Mouse (Mus musculus) layer of hippocampus, adult 9-11 months (tissue): ENCODE measurements around the gene Hsd17b6.
"Not testable (repeated sequence)": the region's sequence is repeated elsewhere in the genome, so short reads cannot be mapped to it uniquely, and the experiment has no call there.

ENCODE experiments used
- DNase-seq: peaks from one replicate; pipeline ENCODE4 v3.0.0; 2022

Gene Hsd17b6

GRCm38 (mm10) chr10:128007446-128007845 lies at the start of gene Hsd17b6:
Hsd17b6 (minus strand) TSS chr10:128007611.
- DNase-seq = no peak

DNA sequence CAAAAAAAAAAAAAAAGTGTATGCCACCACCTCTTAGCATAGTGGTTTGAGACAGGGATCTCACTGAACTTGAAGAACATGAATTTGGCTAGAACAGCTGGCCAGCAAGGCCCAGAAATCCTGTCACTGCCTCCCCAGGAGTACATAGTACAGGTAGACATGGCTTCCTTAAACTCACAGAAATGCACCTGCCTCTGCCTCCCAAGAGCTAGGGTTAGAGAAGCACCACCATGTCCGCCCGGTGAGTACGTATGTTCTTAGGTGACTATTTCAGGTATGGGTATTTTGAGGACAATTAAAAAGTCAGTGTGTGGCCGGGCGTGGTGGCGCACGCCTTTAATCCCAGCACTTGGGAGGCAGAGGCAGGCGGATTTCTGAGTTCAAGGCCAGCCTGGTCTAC lies 45.6 kb upstream of the Hsd17b6 start:
- no peak for DNase-seq

DNA sequence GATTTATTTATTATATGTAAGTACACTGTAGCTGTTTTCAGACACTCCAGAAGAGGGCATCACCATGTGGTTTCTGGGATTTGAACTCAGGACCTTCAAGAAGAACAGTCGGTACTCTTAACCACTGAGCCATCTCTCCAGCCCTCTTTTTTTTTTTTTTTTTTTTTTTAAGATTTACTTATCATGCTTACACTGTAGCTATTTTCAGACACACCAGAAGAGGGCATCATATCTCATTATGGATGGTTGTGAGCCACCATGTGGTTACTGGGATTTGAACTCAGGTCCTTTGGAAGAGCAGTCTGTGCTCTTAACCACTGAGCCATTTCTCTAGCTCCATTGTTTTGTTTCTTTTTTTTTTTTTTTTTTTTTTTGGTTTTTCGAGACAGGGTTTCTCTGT lies 44.7 kb upstream of the Hsd17b6 start:
- not testable (repeated sequence) for DNase-seq

- DNase-seq = no peak
Observed at GRCm38 (mm10) chr10:128051589-128051988, 44.2 kb upstream of the Hsd17b6 start.

- DNase-seq = no peak
Observed at GRCm38 (mm10) chr10:128050355-128050754, 42.9 kb upstream of the Hsd17b6 start.

DNA sequence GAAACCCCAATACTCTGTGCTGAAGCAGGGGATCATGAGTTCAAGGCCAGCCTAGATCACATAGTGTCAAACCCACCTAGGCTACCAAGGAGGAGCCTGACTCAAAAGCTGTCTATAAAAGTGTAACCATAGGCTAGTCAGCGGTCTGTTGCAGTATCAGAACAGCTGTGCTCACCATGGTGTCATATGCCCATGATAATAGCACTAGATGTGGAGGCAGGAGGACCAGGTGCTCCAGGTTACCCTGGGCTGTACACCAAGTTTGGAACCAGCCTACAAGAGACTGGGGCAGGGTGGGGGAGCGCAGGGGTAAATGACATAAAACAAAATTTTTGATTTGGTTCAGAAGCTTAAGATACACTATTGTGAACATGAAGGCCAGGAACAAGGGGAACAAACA lies 42.3 kb upstream of the Hsd17b6 start:
- DNase-seq = no peak

GRCm38 (mm10) chr10:128048157-128048556 lies 40.7 kb upstream of the Hsd17b6 start:
- no peak for DNase-seq

- DNase-seq = no peak
Observed at GRCm38 (mm10) chr10:128043041-128043835, 35.8 kb upstream of the Hsd17b6 start.

DNA sequence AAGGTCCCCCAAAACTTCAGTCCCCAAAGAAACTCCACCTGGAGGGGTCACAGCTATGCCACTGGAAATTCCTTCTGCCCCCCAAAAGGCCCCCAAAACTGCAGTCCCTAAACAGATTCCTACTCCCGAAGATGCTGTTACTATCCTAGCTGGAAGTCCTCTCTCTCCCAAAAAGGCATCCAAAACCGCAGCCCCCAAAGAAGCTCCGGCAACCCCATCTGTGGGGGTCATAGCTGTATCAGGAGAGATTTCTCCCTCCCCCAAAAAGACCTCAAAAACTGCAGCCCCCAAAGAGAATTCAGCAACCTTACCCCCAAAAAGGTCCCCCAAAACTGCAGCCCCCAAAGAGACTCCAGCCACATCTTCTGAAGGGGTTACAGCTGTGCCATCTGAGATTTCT lies 35.1 kb upstream of the Hsd17b6 start:
- DNase-seq = no peak

GRCm38 (mm10) chr10:128041636-128042035 lies 34.2 kb upstream of the Hsd17b6 start:
- no peak for DNase-seq

- no peak for DNase-seq
Observed at GRCm38 (mm10) chr10:128040293-128040692, 32.9 kb upstream of the Hsd17b6 start.

DNA sequence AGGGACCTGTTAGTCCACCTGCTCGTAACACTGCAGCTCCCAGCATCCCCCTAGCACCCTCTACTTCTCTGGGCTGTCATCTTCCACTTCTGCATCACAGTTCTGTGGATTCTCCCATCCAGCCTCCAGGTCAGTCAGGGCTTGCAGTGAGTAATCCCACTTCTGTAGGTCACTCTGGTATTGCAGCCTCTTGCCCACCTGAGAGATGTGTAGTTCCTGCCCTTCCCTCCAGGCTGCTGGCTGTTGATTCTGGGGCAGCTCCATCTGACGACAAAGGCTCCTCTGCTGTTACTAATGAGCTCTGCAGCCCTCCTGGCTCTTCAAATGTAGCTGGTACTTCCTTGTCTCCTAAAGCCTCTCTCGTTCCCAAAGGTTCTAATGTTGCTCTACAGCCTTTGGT lies 32.4 kb upstream of the Hsd17b6 start:
- DNase-seq = no peak

DNA sequence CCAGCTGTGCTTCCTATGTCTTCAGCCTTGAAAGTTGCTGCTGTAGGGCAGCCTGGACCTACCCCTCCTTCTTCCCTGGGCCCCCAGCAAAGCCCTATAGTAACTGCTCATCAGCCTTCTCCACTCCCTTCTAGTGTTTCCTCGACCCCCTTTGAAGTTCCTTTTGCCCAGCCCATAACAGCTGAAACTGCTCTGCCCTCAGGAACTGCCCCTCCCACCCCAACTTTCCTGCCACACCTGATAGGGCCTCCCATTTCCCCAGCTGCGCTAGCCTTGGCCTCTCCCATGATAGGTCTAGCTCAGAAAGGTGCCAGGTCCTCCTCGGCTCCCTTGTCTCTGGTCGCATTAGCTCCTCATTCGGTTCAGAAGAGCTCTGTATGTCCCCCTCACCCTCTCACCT lies 31.8 kb upstream of the Hsd17b6 start:
- DNase-seq = no peak

GRCm38 (mm10) chr10:128037921-128038320 lies 30.5 kb upstream of the Hsd17b6 start:
- no peak for DNase-seq

DNA sequence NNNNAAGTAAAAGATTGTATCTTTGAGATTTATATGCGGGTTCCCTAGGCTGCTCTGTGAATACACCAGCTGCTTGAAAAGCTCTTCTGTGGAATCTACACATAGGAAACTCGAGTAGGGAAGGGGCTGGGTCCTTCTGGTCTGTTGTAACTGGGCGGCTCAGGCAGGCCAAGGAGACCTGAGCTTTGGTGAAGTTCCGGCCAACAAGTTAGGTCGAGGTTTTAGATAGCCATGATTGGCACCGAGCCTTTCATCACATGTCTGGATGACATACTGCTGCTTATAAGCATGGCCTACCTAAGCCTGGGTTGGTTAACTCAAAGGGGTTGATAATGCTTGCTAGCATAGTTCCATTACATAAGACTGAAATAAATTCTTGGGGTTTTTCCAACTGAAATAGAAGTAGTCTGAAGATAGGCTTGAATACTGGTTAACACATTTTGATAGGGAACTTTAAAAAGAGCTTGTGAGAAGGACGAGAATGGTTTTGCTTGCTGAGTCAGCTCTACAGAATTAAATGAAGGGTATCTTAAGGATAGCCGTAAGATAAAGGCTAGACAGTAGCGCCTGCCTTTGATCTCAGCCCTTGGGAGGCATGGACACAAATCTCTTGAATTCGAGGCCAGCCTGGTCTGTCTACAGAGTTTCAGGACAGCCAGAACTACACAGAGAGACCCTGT lies 29.5 kb upstream of the Hsd17b6 start:
- peak; percentile 39 for DNase-seq

DNA sequence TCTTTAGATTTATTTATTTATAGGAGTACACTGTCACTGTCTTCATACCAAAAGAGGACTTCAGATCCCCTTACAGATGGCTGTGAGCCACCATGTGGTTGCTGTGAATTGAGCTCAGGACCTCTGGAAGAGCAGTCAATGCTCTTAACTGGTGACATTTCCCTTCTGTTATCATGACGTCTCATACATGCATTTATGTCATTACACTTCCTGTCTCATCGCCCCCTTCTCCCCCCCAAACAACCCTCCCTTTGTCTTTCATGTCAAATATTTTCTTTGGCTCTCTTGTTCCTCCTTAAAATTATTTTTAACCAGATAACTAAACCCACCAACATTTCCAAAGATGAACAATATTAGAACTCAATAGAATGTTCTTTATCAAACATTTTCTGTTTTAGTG lies 23.4 kb upstream of the Hsd17b6 start:
- DNase-seq = no peak

DNA sequence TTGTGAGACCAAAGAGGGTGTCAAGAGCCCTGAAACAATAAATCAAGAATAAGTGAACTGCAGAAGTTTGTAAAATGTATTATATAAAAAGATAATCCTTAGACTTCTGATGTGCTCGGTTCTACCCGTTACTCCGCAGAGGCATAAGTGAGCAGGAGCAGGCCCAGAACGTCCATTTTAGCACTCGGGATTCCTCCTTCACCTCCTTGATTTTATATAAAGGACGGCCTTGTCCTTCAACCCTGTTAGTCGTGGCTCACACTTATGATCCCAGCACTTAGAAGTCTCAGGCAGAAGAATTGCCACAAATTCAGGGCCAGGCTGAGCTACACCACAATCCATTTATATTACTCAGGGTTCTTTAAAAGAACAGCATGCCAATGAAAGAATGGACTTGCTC lies 22.5 kb upstream of the Hsd17b6 start:
- no peak for DNase-seq

- DNase-seq = no peak
Observed at GRCm38 (mm10) chr10:128023496-128023895, 16.1 kb upstream of the Hsd17b6 start.

GRCm38 (mm10) chr10:128022196-128022595 lies 14.8 kb upstream of the Hsd17b6 start:
- no peak for DNase-seq

DNA sequence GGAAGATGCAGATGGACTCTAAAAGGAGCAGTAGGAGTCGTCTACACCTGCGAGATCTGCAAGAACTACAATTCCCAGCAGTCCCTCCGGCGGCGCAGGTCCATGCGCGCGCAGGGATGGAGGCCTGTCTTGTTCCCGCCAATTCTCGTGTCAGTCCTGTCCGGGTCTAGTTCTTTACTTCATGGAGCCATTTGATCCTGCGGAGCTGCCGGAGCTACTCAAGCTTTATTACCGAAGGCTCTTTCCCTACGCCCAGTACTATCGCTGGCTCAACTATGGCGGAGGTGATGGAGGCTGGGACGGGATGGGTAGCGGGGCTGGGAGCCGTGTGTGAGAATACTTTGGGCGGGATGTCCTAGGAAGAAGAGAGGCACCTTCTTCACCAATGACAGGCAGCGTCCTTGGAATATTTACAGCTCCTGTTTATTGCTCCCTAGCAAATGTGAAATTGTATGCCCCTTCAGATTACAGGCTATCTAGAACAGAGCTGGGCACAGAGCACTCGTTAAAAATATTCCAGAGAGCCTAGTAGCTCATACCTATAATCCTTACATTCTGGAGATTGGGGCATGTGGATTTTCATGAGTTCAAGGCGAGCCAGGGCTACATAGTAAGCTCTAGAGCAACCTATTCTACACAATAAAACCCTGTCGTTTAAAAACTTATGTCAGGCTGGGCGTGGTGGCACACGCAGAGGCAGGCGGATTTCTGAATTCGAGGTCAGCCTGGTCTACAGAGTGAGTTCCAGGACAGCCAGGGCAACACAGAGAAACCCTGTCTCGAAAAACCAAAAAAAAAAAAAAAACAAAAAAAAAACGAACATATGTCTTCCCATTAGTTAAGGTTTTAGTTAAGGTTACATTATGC lies 7.9 kb upstream of the Hsd17b6 start, which contains the start of gene Prim1:
Gene Prim1 (plus strand): TSS at position 101 of the 867 bp plus-strand sequence.
- peak; percentile 67 for DNase-seq

DNA sequence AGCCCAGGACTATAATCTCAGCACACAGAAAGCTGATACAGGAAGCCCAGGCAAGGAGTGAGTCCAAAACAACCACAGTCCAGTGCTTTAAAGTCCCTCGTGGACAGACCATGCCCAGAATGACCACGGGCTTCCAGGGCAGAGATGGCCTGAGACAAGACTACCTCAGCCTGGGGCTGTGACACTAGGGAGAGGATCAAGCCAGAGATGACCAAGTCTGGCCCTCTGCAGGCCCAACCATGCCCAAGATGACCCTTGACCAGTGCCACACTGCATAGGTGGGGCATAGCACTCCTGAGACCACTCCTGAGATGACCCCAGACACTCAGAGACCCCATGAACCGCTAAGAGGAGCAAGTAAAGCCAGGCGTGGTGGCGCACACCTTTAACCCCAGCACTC lies 2.3 kb upstream of the Hsd17b6 start:
- no peak for DNase-seq

DNA sequence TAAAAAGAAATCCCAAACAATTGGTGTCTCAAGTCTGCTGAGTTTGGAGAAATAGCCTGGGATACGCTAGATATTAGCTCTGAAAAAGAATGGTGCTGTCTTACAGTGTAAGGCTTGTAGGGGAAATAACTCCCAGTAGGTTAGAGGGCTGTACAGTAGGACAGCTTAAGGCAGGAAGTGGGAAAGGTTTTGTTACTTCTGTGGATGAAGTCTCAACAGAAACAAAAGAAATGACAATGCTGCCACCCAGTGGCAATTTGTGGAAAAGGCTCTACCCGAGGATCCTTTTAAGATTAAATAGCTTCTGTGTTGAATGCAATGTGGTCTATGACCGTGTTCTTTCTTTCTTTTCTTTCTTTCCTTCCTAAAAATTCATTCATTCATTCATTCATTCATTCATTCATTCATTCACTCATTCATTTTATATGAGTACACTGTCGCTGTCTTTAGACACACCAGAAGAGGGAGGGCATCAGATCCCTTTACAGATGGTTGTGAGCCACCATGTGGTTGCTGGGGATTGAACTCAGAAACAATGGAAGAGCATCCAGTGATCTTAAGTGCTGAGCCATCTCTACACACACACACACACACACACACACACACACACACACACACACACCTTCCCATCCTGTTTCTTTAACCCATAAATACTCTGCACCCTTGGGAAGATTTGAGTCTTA lies 937 bp upstream of the Hsd17b6 start:
- peak; percentile 63 for DNase-seq

DNA sequence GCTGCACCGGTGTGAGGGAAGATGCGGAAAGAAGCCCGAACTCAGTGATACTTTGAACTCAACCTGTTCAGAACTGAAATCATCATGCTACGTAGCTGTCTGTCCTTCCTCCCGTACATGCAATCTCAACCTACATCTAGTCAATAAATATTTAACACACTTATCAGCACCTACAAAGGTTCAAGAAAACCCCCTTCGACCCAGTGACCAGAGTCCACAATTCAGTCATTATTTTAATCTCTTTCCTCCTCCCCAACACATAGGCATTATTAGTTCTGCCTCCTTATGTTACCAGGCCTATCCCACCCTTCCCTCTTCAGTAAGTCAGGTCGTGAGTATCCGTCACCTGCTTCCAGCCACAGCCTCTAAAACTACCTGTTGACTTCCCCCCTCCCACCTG lies 1.9 kb downstream of the Hsd17b6 start:
- DNase-seq = no peak
